Mouse (Mus musculus): Measurements from ENCODE around the gene Fth1.

The Fth1 gene

DNA sequence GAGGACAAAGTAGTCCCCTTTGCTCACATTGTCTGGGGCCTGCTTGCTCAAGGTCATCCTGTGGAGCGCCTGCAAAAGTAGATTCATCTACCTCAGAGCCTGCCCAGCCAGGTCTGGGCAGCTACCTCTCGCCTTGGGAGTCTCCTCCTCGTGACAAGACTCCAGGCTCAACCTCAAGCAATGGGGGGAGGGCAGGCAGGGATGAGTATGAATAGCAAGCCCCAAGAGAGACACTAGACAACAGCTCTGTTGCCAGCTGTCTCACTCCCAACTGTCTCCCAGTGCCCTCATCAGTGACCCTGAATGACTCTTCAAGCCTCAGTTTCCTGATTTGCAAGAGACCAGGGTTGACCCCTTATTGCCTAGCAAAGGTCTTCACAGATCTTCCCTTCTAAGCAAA lies 33.0 kb downstream of the Fth1 start:
- in situ Hi-C loops (cut with MboI; ENCODE audit: low pct_unique_long_range_greater_than_20kb in 1 of 2, low sequenced_read_pairs in 2 of 2, unreplicated experiment in 1 of 2), result no loop called here

DNA sequence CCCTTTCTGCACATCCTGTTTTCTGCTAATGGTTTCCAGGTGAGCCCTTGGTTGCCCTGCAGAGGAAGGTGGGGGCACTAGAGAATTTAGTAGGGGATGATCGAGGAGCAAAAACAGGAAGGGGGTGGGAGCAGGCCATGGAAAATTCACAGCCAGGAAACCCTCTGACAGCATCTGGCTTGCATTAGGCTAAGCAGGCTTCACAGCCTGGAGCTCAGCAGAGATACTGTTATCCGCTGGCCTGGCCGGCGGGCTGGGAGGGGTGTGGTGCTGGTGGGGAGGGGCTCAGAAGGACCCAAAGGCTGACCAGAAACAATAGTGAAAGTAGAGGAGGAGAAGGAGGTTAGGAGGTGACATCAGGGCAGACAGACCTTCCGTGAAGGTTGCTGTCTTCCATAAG lies 33.5 kb downstream of the Fth1 start:
- in situ Hi-C loops (cut with MboI; ENCODE audit: low pct_unique_long_range_greater_than_20kb in 1 of 2, low sequenced_read_pairs in 2 of 2, unreplicated experiment in 1 of 2), result no loop called here

DNA sequence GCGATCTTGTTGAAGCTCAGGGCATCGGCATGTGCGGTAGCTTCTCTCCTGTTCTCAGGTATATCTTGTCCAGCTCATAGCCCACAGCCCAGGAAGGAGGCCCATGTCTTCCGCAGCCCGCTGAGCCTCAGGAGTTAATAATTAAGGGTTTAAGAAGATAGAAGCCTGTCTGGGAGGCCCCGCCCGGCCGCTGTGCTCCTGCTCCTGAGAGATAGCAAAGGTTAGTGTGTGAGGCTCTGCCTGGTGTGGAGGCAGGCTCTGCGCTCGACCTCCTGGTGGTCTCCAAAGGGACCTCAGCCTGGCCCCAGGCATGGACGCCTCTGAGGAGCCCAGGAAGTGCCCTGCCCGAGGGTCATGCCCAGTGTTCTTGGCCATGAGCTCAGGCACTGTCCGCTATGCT lies 34.4 kb downstream of the Fth1 start:
- in situ Hi-C loops (cut with MboI; ENCODE audit: low pct_unique_long_range_greater_than_20kb in 1 of 2, low sequenced_read_pairs in 2 of 2, unreplicated experiment in 1 of 2), result no loop called here

DNA sequence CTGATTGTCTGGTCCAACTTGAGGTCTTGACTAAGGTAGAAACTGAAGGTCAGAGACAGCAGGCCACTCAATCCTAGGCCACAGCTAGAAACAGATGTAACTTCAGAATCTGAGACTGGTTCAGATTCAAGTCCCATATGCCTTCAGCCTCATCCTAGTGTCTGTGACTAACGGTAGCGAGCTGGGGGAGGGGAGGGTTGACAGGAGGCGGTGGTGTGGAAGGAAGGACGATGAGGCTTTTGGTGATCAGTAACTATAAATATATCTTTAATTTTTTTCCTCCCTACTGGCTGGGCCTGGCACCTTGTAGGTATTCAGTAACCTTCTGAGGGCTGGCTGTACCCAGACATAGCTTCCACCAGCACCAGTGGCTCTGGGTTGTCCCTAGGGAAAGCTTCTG lies 35.0 kb downstream of the Fth1 start:
- in situ Hi-C loops (cut with MboI; ENCODE audit: low pct_unique_long_range_greater_than_20kb in 1 of 2, low sequenced_read_pairs in 2 of 2, unreplicated experiment in 1 of 2), result no loop called here

DNA sequence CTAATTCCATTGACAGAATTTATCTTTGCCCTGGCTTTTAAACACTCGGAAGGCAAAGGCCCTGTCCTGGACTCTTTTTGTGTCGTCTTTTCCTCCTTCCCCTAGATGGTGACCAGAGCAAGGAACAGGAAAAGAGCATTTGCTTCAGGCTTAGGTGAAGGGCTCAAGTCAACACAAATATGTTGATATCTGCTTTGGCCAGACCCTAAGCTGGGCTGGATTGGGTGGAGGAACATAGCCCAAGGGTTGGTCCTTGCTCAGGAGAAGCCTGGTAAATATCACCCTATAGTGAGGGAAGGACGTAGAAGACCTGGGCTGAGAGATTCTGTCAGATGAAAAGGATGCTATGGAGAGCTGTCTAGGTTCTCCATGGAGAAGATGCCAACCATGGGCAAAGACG lies 35.8 kb downstream of the Fth1 start:
- in situ Hi-C loops (cut with MboI; ENCODE audit: low pct_unique_long_range_greater_than_20kb in 1 of 2, low sequenced_read_pairs in 2 of 2, unreplicated experiment in 1 of 2), result no loop called here

DNA sequence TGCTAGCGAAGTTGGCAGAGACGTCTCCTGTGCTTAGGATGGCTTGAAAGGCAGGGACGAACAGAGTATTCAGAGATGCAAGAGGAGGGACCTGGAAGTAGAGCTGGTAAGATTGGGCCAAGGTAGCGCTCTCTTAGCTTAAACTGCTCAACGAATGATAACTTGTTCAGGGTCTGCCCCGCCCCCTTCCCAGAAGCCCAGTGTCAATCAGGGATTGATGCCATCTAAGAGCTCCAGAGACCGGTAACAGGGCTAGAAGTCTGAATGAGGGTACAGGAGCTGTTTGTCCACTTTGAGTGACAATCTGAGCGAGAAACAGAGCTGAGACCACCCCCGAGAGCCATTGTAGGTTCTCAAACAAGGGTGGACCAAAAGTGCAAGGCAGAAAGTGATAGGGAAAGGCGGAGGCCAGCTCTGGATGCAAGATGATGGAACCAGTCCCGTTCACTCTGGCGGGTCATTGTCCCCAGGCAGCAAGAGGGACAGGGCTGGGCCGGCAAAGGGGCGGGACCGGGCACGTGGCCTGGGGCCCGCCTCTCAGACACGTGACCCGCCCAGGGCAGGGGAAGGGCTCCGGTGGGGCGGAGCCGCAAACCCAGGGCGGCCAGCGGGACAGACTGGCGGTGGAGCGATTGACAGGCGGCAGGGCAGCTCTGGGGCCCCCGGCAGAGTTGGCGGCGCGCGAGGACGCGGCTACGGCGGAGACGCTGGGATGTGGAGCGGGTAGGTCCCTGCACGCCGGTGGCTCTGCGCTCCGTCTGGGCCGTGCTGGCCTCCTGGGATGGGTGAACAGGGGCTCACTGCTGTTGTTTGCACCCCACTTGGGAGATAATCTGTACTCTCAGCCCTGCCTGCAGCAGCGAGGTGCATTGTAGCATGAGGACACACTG lies 37.5 kb downstream of the Fth1 start:
- in situ Hi-C loops (cut with MboI; ENCODE audit: low pct_unique_long_range_greater_than_20kb in 1 of 2, low sequenced_read_pairs in 2 of 2, unreplicated experiment in 1 of 2), result no loop called here

DNA sequence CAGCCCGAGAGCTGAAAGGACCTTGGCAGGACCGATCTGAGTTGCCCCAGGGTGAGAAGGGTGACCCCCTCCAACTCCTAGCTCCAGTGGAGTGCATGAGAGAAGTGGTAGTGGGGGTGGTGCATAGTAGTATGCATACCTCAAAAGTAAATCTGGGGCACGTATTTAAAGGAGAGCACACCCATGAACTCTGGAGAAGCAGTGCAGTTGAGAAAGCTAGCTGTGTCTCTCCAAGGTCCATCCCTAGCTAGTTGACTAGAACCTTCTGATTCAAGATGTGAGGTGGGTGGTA lies 38.1 kb downstream of the Fth1 start:
- in situ Hi-C loops (cut with MboI; ENCODE audit: low pct_unique_long_range_greater_than_20kb in 1 of 2, low sequenced_read_pairs in 2 of 2, unreplicated experiment in 1 of 2), result no loop called here

DNA sequence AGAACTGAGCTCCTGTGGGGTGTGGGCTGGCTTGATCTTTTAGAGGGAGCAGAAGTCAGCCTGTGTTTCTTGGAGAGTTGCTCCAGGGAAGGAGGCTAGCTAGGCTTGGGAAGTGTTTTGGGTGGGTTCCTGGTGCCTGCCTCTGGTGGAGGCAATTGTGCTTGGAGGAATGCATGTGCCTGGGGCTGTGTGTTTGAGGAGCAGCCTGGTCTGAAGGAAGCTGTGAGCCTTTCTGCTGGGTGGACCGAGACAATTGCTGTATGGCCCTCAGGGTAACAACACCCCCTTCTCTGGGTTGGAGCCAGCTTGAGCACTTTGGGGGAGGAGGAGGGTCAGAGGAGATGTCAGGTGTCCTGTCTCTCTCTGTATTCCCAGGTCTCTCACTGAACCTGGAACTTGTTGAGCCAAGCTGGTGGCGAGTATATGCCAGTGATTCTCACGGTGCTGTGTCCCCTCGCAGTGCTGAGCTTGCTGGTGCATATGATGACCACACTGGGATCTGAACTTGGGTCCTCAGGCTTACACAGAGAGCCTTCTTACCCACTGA lies 38.9 kb downstream of the Fth1 start:
- in situ Hi-C loops (cut with MboI; ENCODE audit: low pct_unique_long_range_greater_than_20kb in 1 of 2, low sequenced_read_pairs in 2 of 2, unreplicated experiment in 1 of 2), result no loop called here

DNA sequence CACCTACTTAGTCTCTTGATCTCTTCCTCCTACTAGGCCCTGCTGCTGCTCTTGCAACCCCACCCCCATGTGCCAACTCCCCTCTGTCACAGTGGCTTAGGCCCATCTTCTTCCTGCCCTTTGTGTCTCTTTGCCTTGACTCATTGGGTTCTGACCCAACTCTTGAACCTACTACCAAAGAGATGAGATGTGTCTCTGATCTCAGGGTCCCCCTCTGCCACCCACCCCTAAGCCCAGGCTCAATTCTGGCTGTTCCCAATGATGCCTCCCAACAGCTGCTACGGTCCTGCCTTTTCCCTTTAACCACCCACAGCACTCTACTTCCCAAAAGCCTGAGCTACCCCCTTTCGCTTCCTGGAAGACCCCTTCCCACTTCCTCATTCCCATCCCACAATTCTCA lies 41.6 kb downstream of the Fth1 start:
- in situ Hi-C loops (cut with MboI; ENCODE audit: low pct_unique_long_range_greater_than_20kb in 1 of 2, low sequenced_read_pairs in 2 of 2, unreplicated experiment in 1 of 2), result no loop called here

DNA sequence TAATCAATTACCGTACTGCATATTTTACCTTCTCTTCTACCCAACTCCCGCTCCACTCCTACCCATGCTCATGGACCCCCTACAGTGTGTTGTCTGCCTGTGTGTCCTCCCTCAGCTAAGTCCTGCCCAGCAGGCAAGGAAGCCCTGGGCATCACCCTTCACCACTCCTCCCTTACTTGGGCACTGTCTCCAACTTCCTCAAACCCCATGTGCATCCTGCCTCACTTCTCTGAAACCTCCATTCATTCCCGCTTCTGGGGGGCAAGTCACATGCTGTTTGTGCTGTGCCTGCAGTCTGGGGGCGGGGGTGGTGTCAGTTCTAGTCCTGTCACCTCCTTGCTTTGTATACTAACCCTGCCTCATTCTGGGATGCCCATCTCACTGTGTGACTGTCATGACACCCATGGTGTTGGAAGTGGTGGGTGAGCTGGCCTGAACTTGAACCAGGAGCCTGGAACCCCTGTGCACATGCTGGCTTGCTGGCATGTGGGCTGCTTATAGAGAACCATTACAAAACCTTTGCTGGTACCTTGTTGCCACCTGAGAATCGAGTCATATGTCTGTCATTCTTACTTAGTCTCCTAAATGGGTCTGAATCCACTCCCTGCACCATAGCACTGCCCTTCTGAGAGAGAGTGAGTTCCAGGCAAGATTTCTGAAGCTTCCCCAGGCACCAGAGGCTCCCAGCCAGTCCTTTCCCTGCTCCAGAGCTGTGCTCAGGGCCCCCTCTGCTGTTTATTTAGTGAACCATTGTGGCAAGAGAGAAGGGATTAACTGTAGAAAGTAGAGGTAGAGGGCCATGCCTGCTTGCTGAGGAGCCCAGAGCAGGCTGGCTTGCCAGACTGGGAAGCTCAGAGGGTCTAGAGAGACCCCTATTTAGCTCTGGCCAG lies 42.3 kb downstream of the Fth1 start:
- in situ Hi-C loops (cut with MboI; ENCODE audit: low pct_unique_long_range_greater_than_20kb in 1 of 2, low sequenced_read_pairs in 2 of 2, unreplicated experiment in 1 of 2), result no loop called here

DNA sequence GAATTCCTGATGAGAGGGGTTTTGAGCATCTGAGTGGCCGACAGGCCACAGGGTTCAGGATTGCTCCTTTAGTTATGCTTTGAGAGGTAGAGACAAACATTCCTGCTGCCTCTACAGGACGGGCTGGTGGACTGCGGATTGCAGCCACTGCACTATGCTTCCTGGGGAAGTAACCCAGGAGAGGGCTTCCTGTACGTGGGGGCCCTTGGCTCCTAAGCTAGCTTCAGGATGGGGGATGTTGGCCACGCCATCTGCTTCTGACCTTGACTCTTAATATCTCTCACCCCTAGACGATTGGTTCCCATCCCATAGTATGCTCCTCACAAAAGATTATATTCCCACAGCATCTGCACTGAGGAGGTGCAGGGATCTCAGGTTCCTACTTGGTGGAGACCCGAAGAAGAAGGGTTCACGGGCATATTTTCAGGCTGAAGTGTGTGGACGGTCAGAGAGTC lies 42.9 kb downstream of the Fth1 start:
- in situ Hi-C loops (cut with MboI; ENCODE audit: low pct_unique_long_range_greater_than_20kb in 1 of 2, low sequenced_read_pairs in 2 of 2, unreplicated experiment in 1 of 2), result no loop called here

DNA sequence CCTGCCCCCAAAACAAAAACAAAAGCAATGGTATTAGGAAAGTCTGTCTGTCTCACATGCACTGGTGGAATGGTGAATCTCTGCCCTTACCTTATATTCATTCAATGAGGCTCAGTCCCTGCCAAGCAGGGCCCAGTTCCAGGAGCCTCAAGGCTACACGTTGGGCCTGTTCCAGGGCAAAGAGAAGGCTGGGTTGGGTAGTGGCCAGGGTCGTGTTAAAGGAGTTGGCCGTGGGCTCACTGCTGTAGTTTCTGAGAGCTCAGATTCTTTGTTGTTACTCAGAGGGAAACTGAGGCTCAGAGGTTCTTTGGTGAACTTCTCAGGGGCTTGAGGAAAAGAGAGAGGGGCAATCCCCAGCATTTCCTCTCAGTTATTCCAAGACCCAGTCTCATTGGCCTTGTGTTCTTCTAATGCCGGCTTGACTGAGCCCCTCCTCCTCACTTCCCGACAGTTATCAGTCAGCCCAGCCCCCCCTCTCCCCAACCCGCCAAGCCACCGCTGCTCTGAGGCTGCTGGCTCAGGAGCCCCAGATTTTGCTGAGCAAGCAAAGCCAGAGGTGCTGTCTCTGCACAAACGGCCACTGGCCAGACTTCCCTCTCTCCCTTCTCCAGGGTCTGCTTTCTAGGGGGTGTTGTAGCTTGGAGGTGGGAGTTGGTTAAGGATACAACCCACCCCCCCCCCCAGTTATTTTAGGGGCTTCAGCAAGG lies 44.9 kb downstream of the Fth1 start:
- in situ Hi-C loops (cut with MboI; ENCODE audit: low pct_unique_long_range_greater_than_20kb in 1 of 2, low sequenced_read_pairs in 2 of 2, unreplicated experiment in 1 of 2), result no loop called here

DNA sequence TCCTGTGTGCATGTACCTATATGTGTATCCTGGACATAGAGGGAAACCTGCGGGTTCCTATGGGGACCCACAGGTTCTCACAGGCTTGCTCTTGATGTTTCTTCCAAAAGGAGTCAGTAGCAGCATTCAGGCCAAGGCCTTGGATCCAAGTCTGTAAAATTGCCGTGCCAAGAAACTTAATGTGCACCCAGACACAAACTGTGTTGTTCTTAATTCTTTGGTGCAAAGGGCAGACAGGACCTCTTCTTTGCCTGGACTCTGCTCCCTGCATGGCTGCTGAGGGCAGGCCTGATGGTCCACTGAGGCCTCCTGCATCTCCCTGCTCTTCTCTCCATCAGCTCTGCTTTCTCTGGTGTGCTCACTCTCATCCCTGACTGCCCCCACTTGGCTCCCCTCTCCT lies 49.3 kb downstream of the Fth1 start:
- in situ Hi-C loops (cut with MboI; ENCODE audit: low pct_unique_long_range_greater_than_20kb in 1 of 2, low sequenced_read_pairs in 2 of 2, unreplicated experiment in 1 of 2), result loop anchor here in 1 of 2 experiments (5.0 kb wide), 2 partner anchors 32 to 117 kb away; no protein-coding TSS in a partner anchor

DNA sequence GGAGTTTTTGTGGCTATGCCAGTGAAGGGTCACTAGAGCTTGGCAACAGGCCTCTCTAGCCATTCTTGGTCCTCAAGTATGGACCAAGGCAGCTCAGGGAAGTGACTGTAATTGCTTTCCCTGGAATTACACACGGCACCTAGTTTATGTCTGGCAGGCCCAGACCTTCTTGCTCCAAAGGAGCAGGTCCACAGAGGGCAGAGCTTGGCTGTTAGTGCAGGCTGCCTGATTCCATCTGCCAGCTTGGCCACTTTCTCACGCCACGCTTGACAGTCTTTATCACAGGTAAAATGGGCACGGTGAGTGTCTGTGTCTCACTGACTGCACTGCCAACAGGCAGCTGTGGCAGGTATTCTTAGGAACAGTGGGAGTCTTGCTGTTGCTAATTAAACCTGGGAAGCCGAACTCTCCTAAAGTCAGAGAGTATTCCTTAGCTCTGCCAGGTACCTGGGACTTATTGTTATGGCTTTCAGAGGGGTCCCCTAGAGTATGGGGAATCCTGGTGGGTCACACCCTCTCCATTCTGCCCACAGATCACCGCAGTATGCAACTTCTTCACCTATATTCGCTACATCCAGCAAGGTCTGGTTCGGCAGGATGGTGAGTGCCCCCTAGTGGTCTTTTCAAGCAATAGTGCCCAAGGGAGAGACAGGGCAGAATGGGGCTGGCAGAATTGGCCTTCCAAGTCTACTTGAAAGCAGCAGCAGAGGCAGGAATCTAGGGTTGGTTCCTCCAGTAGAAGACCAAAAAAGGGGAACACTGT lies 53.0 kb downstream of the Fth1 start:
- in situ Hi-C loops (cut with MboI; ENCODE audit: low pct_unique_long_range_greater_than_20kb in 1 of 2, low sequenced_read_pairs in 2 of 2, unreplicated experiment in 1 of 2), result loop anchor here in 1 of 2 experiments (5.0 kb wide), 2 partner anchors 36 to 121 kb away; no protein-coding TSS in a partner anchor

DNA sequence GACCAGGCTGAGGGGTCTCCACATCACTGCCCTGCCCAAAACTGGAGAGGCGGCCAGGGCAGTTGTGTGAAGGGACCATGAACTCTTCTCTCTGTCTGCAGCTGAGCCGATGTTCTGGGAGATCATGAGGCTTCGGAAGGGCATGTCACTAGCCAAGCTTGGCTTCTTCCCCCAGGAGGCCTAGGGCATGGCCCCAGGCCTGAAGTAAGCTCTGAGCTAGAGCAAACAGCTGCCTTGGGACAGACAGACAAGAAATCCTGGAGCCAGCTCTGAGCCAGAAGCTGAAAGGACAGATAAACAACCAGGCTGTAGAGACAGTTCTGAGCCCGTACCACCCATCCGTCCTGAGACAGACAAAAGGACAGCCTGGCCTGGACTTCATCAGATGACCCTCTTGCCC lies 54.0 kb downstream of the Fth1 start:
- in situ Hi-C loops (cut with MboI; ENCODE audit: low pct_unique_long_range_greater_than_20kb in 1 of 2, low sequenced_read_pairs in 2 of 2, unreplicated experiment in 1 of 2), result loop anchor here in 1 of 2 experiments (5.0 kb wide), 2 partner anchors 37 to 122 kb away; no protein-coding TSS in a partner anchor

Measured in mouse embryonic stem cell (cell line).